Mouse (Mus musculus) kidney, embryonic 15.5 days (tissue): Measurements from ENCODE around the gene Arg2. TPM values are rescaled to one million over a fixed set of nuclear protein-coding genes. Genes with fewer than 3 reads are reported as not detected.

Source experiments
- ATAC-seq: fragments of 200-750 bp; cut with Nextera tagmentation; replicated peaks from 2 replicates; pipeline ENCODE4 v1.8.0; 2017; ENCODE audit warnings: moderate TSS enrichment; ENCODE audit not compliant: low FRiP score
- H3K27ac ChIP-seq: fragments of 300-500 bp; sonication (generic); 2 replicates; pipeline ENCODE4 v1.5.1; 2015; ENCODE audit warnings: mild to moderate bottlenecking, inconsistent platforms
- H3K27me3 ChIP-seq: fragments of 300-500 bp; sonication (generic); 2 replicates; pipeline ENCODE4 v1.6.1; 2015; ENCODE audit warnings: inconsistent platforms
- H3K36me3 ChIP-seq: fragments of 300-500 bp; sonication (generic); 2 replicates; pipeline ENCODE4 v1.6.1; 2015; ENCODE audit warnings: inconsistent platforms
- H3K4me1 ChIP-seq: fragments of 300-500 bp; sonication (generic); 2 replicates; pipeline ENCODE4 v1.6.1; 2015; ENCODE audit warnings: inconsistent platforms
- H3K4me2 ChIP-seq: fragments of 300-500 bp; sonication (generic); 2 replicates; pipeline ENCODE4 v1.6.1; 2015; ENCODE audit warnings: moderate library complexity, mild to moderate bottlenecking, inconsistent platforms
- H3K4me3 ChIP-seq: fragments of 300-500 bp; sonication (generic); replicated peaks from 2 replicates; pipeline ENCODE4 v1.5.1; 2015; ENCODE audit warnings: mild to moderate bottlenecking, inconsistent platforms
- H3K9ac ChIP-seq: fragments of 300-500 bp; sonication (generic); 2 replicates; pipeline ENCODE4 v1.6.1; 2015; ENCODE audit warnings: mild to moderate bottlenecking, inconsistent platforms
- H3K9me3 ChIP-seq: fragments of 300-500 bp; sonication (generic); replicated peaks from 2 replicates; pipeline ENCODE4 v1.6.1; 2016; ENCODE audit warnings: inconsistent platforms
- WGBS: fragments of 180-500 bp; shearing (Covaris S2); methylation state at CpG from one replicate; pipeline ENCODE4 v1.1.7; 2015; ENCODE audit warnings: mixed read lengths; 5-methylcytosine and 5-hydroxymethylcytosine counted together
- polyA plus RNA-seq: library from polyadenylated mRNA; unstranded; fragments of >200 nt; fragmentation: Nextera tagmentation; extraction: Ambion mirVana; gene quantifications from 2 replicates; pipeline ENCODE4 v1.2.1, GENCODE M21; 2015

Gene Arg2
- 13.2 and 14.6 TPM in 2 replicates for polyA plus RNA-seq

DNA sequence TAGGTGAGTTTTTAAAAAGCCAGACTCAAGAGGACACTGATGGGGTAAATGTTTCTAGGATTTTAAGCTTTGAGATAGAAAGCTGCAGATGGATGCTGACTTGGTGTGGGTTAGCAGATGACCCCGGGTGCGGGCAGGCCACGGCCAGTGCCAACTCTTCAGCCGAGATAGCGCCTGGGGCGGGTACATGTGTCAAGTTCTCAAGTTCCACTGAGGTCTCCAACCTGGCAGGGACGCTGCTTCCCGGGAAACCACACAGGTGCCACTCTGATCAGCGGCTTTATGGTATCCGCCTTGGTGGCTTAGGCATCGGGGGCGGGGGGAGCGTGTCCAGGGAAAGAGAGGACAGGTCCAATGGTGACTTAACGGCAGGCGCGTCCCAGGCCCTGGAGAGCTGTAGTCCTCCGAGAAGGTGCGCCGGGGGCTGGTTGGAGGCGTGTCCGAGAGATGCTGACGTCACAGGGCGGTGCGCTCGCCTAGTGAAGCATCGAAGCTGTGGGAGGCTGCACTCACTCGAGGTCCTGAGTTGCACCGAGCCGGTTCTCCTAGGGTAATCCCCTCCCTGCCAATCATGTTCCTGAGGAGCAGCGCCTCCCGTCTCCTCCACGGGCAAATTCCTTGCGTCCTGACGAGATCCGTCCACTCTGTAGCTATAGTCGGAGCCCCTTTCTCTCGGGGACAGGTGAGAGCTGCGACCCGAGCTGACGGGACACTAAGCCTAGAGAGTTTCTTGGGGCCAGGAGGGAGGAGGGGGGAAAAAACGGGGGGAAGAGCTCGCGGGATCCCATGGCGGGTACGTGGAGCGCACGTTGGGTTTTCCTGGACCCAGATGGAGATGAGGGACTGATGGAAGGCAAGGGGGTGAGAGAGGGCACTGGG is at the start of gene Arg2:
Arg2 (plus strand) TSS at position 479 of the 879 bp plus-strand sequence.
- Histone ChIP-seq H3K27ac (no peak within 1 kb of the TSS), H3K4me3 (peak within 1 kb of the TSS; percentile 52), H3K9me3 (no peaks in the 10 kb centered on the region)

DNA sequence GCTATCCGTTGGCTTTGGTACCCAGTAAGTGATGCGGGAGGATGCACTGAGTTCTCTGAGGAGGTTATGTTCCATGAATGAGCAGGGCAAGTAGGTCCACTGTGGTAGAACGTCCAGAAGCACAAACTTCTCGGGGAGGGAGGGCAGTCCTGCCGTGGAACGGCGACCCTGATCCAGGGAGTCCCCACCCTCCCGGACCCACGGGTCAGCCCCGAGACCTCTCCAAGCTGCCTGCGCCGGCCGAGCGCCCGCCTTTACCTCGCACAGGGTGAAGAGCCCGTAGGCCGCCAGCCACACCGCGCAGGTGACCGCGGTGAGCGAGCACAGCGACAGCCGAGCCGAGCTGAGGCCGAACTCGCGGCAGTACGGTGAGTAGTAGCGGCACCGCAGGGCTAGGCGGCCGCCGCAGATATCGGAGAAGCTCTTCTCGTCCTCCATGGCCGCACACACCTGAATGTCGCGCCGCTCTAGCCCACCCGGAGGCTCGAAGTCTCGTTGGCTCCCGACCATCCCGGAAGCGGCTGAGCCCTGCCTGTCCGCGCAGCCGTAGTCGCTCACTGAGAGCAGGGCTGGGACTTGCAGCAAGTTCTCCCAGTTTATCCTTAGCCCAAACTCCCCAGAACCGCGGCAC is 41.3 kb upstream of the Arg2 start, which contains the start of gene Pigh:
Pigh (minus strand) TSS at position 470 of the 631 bp plus-strand sequence.
- WGBS: under 1% methylated on average over 53 of the region's 53 CpGs
- H3K27ac ChIP-seq: peak within 1 kb of the TSS; percentile 59; the same call in 1 of the 2 replicates
- H3K4me3 ChIP-seq: peak within 1 kb of the TSS; percentile 65
- peak; percentile 98 for ATAC-seq
- no peaks in the 10 kb centered on the region for H3K27me3 ChIP-seq
- H3K4me2 ChIP-seq: peak within 1 kb of the TSS; percentile 70
- no peaks in the 10 kb centered on the region for H3K9me3 ChIP-seq
- peak within 1 kb of the TSS; percentile 81 for H3K9ac ChIP-seq
- peaks cover 9% of the 10 kb centered on the region for H3K4me1 ChIP-seq
- peaks cover 15% of the 10 kb centered on the region; the same call in 1 of the 2 replicates for H3K36me3 ChIP-seq

More for the DNA sequence above, at the start of gene Arg2:
- under 1% methylated on average over 47 of the region's 47 CpGs for WGBS
- Histone ChIP-seq H3K36me3 (no peaks in the 10 kb centered on the region), H3K9ac (peak within 1 kb of the TSS; percentile 35; the same call in 1 of the 2 replicates), H3K27me3 (peaks cover 43% of the 10 kb centered on the region), H3K4me1 (peaks cover 25% of the 10 kb centered on the region), H3K4me2 (peak within 1 kb of the TSS; percentile 93)
- ATAC-seq: peak; percentile 99

DNA sequence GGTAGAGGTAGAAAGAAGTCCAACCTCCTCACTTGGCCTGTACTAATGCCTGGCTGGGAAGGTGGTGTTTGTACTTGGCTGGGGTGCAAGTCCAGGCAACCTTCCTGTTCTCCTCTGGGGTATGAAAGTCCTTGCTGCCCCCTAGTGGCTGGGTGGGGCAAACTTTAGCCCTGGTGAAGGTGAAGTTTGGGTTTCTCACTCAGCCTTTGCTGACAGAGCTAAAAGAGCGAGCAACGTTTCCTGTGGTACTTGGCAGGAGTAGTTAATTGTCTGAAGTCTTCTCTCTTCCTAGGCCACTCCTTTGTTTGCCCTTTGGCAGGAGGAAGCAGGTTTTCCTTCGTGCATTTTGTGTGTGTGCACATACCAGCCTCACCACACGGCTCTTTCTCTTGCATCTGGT is 38.0 kb upstream of the Arg2 start:
- H3K36me3 ChIP-seq: no peaks in the 10 kb centered on the region
- ATAC-seq: no peak
- no peaks in the 10 kb centered on the region for H3K9me3 ChIP-seq
- no peak overlapping the region for H3K4me3 ChIP-seq
- H3K4me2 ChIP-seq: no peak overlapping the region
- no peak overlapping the region for H3K27ac ChIP-seq
- H3K9ac ChIP-seq: no peak overlapping the region
- H3K27me3 ChIP-seq: no peaks in the 10 kb centered on the region
- WGBS: 45% methylated on average over 4 of the region's 4 CpGs
- peaks cover 9% of the 10 kb centered on the region for H3K4me1 ChIP-seq

DNA sequence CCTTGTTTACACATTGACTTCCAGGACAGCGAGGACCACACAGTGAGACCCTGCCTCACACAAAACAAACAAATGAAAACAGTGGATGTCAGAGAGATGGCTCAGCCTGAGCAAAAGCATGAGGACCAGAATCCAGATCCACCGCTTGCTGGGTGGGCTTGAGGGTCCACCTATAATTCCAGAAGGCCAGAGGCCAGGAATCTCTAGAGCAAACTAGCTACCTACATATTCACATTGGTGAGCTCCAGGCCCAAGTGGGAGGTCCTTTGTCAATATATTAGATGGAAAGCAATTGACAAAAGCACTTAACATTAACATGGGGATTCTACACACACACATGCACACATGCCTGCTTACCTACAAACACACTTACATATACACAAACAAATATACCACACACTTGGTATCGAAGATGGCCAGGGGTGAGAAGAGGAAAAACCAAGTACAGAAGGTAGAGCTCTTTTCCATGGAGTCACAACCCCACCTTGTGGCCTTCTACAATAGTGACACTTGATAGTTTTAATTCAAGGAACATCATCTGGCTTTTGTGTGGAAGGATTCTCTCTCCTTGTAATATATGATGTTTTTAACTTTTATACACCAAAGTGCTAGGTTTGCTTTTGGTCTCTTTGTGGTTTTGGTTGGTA is 33.3 kb upstream of the Arg2 start:
- Histone ChIP-seq H3K27ac (no peak overlapping the region), H3K9me3 (no peaks in the 10 kb centered on the region)
- WGBS: 70% methylated on average over 3 of the region's 3 CpGs

DNA sequence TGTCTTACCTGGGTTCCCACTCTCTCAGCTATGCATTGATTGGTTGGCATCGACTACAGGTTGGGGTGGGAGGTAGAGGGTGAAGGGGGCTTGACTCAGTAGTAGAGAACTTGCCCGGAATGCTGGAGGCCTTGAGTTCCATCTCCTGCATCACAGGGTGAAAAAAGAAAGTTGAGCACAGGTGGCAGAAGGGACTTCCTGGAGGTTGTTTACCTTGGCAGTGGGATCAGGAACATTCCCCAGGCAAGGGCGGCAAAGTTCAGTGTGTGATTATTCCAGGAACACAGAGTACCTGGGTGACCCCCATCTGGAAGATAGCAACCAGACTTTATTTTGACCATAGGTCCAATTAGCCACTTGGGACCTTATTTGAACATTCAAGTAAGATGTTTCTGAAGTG is 26.8 kb upstream of the Arg2 start:
- H3K4me3 ChIP-seq: no peak overlapping the region
- H3K4me1 ChIP-seq: no peaks in the 10 kb centered on the region
- H3K36me3 ChIP-seq: no peaks in the 10 kb centered on the region
- ATAC-seq: no peak
- H3K4me2 ChIP-seq: no peak overlapping the region
- H3K27ac ChIP-seq: no peak overlapping the region
- H3K27me3 ChIP-seq: no peaks in the 10 kb centered on the region
- WGBS: 71% methylated on average over 3 of the region's 3 CpGs
- no peaks in the 10 kb centered on the region for H3K9me3 ChIP-seq
- no peak overlapping the region for H3K9ac ChIP-seq

More for the DNA sequence above, 33.3 kb upstream of the Arg2 start:
- no peaks in the 10 kb centered on the region for H3K4me1 ChIP-seq
- no peak overlapping the region for H3K9ac ChIP-seq
- no peaks in the 10 kb centered on the region for H3K27me3 ChIP-seq
- no peak overlapping the region for H3K4me2 ChIP-seq
- no peak for ATAC-seq
- H3K4me3 ChIP-seq: no peak overlapping the region
- H3K36me3 ChIP-seq: no peaks in the 10 kb centered on the region

DNA sequence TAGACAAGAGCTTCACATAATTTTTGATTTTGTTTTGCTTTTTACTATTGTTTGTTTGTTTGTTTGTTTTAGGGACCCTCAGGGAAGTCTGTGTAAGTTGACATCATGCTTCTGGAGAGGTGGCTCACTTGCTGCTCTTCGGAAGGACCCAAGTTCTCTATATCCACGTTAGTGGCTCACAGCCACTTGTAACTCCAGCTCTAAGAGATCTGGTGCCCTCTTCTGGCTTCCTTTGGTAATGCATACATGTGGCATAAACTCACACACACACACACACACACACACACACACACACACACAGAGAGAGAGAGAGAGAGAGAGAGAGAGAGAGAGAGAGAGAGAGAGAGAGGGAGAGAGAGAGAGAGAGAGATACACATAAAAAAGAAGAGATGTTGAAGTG is 26.0 kb upstream of the Arg2 start:
- H3K27me3 ChIP-seq: no peaks in the 10 kb centered on the region
- H3K4me2 ChIP-seq: no peak overlapping the region
- no peak for ATAC-seq
- H3K4me3 ChIP-seq: no peak overlapping the region
- no peaks in the 10 kb centered on the region for H3K36me3 ChIP-seq
- H3K9ac ChIP-seq: no peak overlapping the region
- H3K9me3 ChIP-seq: no peaks in the 10 kb centered on the region
- 80% methylated on average over 2 of the region's 2 CpGs for WGBS
- no peak overlapping the region for H3K27ac ChIP-seq
- no peaks in the 10 kb centered on the region for H3K4me1 ChIP-seq

DNA sequence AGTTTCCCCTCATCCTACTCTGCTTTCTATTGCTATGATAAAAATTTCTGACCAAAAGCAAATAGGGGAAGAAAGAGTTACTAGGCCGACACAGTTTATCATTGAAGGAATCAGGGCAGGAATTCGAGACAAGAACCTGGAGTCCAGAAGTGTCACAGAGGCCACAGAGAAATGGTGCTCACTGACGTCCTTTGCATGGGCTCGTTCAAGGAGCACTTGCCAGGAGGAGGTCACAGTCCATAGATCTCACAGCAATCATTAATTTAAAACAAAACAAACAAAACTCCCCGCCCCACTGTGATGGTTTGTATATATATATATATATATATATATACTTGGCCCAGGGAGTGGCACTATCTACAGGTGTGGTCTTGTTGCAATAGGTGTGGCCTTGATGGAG is 25.3 kb upstream of the Arg2 start:
- Histone ChIP-seq H3K27ac (no peak overlapping the region), H3K9ac (no peak overlapping the region), H3K36me3 (no peaks in the 10 kb centered on the region), H3K4me1 (no peaks in the 10 kb centered on the region), H3K27me3 (no peaks in the 10 kb centered on the region), H3K4me3 (no peak overlapping the region), H3K4me2 (no peak overlapping the region), H3K9me3 (no peaks in the 10 kb centered on the region)
- no peak for ATAC-seq
- WGBS: 68% methylated on average over 5 of the region's 5 CpGs

DNA sequence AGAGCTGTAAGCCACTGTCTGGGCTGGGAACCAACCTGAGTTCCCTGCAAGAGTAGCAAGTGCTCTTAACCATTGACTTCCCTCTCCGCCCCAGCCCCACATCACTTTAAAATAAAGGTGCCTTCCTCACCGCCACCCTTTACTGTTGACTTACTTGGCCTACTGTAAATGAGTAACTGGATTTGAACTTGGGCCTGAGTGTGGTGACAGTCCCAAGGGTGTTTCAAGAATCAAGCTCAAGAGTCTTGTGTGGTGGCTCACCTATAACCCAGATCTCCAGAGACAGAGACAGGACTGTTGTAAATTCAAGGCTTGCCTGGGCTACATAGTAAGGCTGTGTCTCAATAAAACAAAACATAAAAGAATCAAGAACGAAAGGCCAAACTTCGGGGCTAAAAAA is 11.6 kb upstream of the Arg2 start:
- Histone ChIP-seq H3K27ac (no peak overlapping the region), H3K9me3 (no peaks in the 10 kb centered on the region), H3K36me3 (no peaks in the 10 kb centered on the region), H3K4me1 (no peaks in the 10 kb centered on the region), H3K27me3 (no peaks in the 10 kb centered on the region), H3K4me2 (no peak overlapping the region), H3K4me3 (no peak overlapping the region), H3K9ac (no peak overlapping the region)
- 88% methylated on average over 4 of the region's 4 CpGs for WGBS
- ATAC-seq: no peak

DNA sequence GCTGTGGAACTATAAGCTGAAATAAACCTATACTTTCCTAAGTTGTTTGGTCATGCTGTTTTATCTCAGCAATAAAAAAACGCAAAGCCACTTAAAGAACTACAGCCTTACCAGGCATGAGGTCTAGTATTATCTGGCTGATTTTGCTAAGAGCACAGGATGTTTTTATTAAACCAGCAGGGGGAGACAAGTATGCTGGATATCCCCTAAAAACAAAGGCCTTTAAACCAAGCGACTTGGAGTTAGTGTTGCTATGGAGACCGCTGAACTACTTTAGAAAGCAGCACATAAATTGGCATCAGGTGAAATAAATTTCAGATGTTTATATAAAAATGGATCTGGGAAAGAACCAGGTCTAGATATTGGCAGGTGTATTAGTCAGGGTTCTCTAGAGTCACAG is 7.8 kb upstream of the Arg2 start:
- ATAC-seq: no peak
- H3K9ac ChIP-seq: no peak overlapping the region
- no peaks in the 10 kb centered on the region for H3K27me3 ChIP-seq
- H3K4me2 ChIP-seq: no peak overlapping the region
- H3K4me1 ChIP-seq: no peaks in the 10 kb centered on the region
- H3K27ac ChIP-seq: no peak overlapping the region
- no peak overlapping the region for H3K4me3 ChIP-seq
- H3K36me3 ChIP-seq: no peaks in the 10 kb centered on the region
- H3K9me3 ChIP-seq: no peaks in the 10 kb centered on the region
- 32% methylated on average over 3 of the region's 3 CpGs for WGBS

DNA sequence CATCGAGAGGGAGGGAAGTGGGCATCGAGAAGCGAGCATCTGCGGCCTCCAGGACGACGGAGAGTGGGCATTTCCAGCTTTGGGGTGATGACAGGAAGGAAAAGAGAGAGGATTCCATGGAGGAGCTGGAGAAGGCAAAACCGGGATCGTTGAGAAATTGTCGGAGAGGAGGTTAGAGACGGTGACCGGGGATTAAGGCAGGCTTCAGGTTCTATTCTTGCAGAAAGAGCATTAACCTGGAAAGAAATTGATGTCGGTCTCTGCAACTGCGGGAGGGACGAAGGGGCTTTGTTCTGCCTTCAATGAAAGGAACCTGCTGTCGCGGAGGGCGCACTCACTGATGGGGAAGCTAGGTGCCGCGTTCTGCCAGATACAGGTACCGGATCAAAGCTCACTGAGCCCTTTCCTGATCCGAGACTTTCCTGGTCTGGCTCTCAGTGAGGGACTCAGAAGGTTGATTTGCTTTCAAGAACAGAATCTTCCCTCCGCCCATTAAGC is 650 bp downstream of the Arg2 start:
- H3K9me3 ChIP-seq: no peaks in the 10 kb centered on the region
- H3K27ac ChIP-seq: no peak overlapping the region
- H3K4me1 ChIP-seq: peaks cover 26% of the 10 kb centered on the region
- peaks cover 43% of the 10 kb centered on the region for H3K27me3 ChIP-seq
- H3K36me3 ChIP-seq: no peaks in the 10 kb centered on the region
- peak overlapping the region; percentile 93 for H3K4me2 ChIP-seq
- no peak for ATAC-seq
- peak overlapping the region; percentile 35; the same call in 1 of the 2 replicates for H3K9ac ChIP-seq
- peak overlapping the region; percentile 52 for H3K4me3 ChIP-seq
- under 1% methylated on average over 22 of the region's 22 CpGs for WGBS

DNA sequence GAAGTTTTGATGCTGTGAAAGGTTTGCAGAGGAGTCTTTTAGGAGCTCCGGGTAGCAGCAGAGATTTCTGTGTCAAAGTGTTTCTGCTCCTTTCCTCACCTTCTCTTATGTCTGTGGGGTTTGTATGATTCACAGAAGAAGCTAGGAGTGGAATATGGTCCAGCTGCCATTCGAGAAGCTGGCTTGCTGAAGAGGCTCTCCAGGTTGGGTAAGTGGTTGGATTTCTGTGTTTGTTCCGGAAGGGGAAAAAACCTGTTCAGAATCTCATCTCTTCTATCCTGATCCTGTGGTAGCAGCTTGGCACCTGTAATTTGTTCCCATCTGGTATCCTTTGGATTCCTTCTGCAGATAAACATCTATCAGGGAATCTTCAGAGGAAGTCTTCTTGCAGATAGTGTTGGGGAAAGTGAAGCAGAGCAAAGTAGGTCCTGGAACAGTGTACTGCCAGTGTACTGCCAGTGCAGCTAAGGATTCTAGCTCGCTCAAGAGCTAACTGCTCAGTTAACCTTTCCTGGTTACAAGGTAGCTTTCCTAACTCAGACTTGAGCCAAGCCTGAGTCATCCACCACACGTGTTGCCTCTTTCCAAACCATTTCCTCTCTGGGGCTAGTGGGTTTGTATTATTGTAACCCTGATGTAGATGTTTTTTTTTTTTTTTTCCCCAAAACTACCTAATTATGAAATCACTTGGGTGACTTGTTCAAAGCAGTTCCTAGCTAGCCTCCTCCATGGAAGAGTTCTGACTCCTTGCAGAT is 1.3 kb downstream of the Arg2 start:
- peaks cover 26% of the 10 kb centered on the region for H3K4me1 ChIP-seq
- peaks cover 43% of the 10 kb centered on the region for H3K27me3 ChIP-seq
- 23% methylated on average over 5 of the region's 5 CpGs for WGBS
- ATAC-seq: no peak
- H3K27ac ChIP-seq: no peak overlapping the region
- H3K36me3 ChIP-seq: no peaks in the 10 kb centered on the region
- H3K9ac ChIP-seq: 0 out of 2 replicates have a peak overlapping the region, but pooled peaks have one; percentile 35
- no peaks in the 10 kb centered on the region for H3K9me3 ChIP-seq
- H3K4me2 ChIP-seq: peak overlapping the region; percentile 93
- H3K4me3 ChIP-seq: peak overlapping the region; percentile 52
